Mouse (Mus musculus): ENCODE measurements at regions not wholly inside any gene's neighbourhood (a gene's known extent, or its start where the extent isn't known, plus 50 kb on each side); places are given as distances from the start of the nearest gene placed in this dataset.

DNA sequence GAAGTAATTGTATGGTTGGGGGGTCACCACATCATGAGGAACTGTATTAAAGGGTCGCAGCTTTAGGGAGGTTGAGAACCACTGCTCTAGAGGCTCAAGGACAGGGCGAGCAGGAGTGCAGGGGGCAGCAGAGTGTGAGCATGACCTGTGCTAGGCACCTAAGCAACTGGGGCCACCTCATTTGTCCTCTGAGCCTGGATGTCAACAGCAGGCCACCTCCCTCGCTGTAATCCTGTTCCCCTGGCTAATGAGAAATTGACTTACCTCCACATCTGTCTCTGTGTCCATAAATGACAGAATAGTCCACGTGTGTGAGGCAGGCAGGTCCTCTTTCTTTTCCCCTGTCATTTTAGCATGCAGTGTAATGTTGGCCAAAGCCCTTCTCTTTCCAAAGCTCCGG lies 192.7 kb upstream of the Rreb1 start:
- Histone ChIP-seq H3K4me3 (replicated peaks) (no peak overlapping the region), H3K36me3 (no peaks in the 10 kb centered on the region), H3K4me2 (no peak overlapping the region), H3K4me1 (no peaks in the 10 kb centered on the region), H3K9me3 (no peaks in the 10 kb centered on the region), H3K27ac (no peak overlapping the region), H3K9ac (no peak overlapping the region), H3K27me3 (replicated peaks) (no peaks in the 10 kb centered on the region)
- no peak for ATAC-seq (ENCODE audit: insufficient read depth, low FRiP score, low read depth)
- WGBS = 73% methylated on average over 5 of the region's 5 CpGs

DNA sequence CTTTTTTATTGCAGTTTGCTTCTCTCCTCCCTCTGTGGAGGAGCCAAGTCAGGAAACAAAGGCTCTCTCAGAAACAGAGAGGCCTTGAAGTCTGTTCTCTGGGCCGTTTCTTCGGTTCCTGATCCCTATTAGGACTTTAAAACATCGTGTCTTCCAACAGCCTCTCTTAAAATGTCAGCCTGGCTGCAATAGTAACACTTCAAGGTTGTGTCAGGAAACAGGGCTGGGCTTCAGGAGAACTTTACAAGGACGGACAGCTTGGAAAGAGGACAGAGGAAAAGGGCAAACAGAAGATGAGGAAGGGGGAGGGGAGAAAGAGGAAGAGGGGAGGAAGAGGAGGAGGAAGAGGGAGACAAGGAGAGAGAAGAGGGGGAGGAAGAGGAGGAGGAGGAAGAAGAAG lies 191.7 kb upstream of the Rreb1 start:
- Histone ChIP-seq H3K27me3 (replicated peaks) (no peaks in the 10 kb centered on the region), H3K9ac (no peak overlapping the region), H3K4me2 (no peak overlapping the region), H3K9me3 (no peaks in the 10 kb centered on the region), H3K4me1 (no peaks in the 10 kb centered on the region), H3K4me3 (replicated peaks) (no peak overlapping the region), H3K27ac (no peak overlapping the region), H3K36me3 (no peaks in the 10 kb centered on the region)
- ATAC-seq (ENCODE audit: insufficient read depth, low FRiP score, low read depth) = no peak
- WGBS = 53% methylated on average over 4 of the region's 4 CpGs

DNA sequence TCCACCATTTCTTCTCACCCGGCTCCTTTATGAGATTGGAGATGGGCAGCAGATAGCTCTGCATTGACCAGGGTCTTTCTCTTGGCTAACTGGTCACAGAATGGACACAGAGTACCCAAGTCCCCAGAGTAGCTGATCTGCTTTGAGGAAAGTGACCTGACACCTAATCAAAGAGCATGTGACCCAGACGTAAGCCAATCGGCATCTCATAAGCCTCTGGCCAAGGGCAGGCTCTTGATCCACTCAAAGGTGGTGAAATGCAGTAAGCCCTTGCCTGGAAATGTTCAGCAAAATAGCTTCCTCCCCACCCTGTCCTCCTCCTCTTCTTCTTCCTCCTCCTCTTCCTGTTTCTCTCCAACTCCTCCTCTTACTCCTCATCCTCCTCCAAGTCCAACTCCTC lies 190.3 kb upstream of the Rreb1 start:
- no peak overlapping the region for H3K27ac ChIP-seq
- no peak overlapping the region for H3K9ac ChIP-seq
- H3K4me2 ChIP-seq = no peak overlapping the region
- no peaks in the 10 kb centered on the region for H3K36me3 ChIP-seq
- ATAC-seq (ENCODE audit: insufficient read depth, low FRiP score, low read depth) = no peak
- WGBS = 88% methylated on average over 3 of the region's 3 CpGs
- no peak overlapping the region for H3K4me3 ChIP-seq (replicated peaks)
- H3K27me3 ChIP-seq (replicated peaks) = no peaks in the 10 kb centered on the region
- no peaks in the 10 kb centered on the region for H3K9me3 ChIP-seq
- no peaks in the 10 kb centered on the region; the same call in 1 of the 2 replicates for H3K4me1 ChIP-seq

DNA sequence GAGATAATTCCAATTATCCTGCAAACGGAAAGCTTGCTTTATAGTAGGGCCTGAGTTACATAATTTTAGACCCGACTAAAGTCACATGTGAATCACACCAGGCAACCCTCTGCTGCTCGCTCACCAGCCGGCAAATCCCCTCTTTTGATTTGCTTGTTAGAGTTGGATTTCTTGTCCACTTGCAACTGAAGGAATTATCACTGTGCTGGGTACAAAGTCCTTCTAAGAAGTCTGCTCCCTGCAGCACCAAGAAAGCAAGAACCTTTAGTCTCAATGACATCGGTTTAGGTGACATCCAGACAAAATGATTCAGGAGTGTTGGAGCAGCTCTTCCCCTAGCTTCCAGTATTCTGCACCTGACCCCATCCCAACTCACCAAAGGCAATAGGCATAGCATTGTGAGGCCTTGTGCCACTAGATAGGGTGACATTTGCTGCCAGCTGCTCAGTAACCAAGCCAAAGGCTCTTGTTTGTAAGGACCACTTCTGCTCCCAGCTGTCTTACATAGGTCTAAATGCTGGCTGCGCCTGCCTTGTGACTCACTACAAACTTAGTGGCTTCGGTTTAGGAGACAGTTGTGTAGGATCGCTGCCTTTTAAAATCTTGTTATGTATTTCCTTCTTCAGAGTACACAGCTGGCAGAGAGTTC lies 189.5 kb upstream of the Rreb1 start:
- Histone ChIP-seq H3K4me2 (no peak overlapping the region), H3K4me1 (no peaks in the 10 kb centered on the region; the same call in 1 of the 2 replicates), H3K4me3 (replicated peaks) (no peak overlapping the region), H3K36me3 (no peaks in the 10 kb centered on the region), H3K9ac (no peak overlapping the region), H3K9me3 (no peaks in the 10 kb centered on the region), H3K27me3 (replicated peaks) (no peaks in the 10 kb centered on the region), H3K27ac (no peak overlapping the region)
- WGBS = 80% methylated on average over 8 of the region's 8 CpGs
- ATAC-seq (ENCODE audit: insufficient read depth, low FRiP score, low read depth) = no peak

DNA sequence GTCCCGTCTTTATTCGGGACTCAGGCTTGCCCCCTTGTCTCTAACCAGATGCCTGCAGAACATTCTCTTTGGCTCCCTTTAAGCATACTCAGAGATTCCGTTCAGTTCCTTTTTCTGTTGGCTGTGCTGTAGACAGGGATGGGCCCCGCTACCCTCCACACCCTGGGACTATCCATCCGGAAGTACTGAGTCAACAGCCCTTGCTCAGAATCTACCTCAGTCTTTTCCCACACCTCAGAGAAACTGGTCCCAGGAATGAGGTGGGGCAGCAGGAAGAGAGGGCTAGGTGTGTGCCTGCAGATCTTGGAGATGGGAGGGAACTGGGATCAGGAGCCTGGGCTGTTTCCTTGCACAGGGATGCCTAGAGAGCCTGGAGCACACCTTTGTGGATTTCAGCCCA lies 186.1 kb upstream of the Rreb1 start:
- H3K27me3 ChIP-seq (replicated peaks) = no peaks in the 10 kb centered on the region
- H3K27ac ChIP-seq = no peak overlapping the region
- no peak overlapping the region for H3K4me2 ChIP-seq
- H3K4me1 ChIP-seq = no peaks in the 10 kb centered on the region; the same call in 1 of the 2 replicates
- no peak overlapping the region for H3K9ac ChIP-seq
- H3K36me3 ChIP-seq = no peaks in the 10 kb centered on the region
- no peaks in the 10 kb centered on the region for H3K9me3 ChIP-seq
- H3K4me3 ChIP-seq (replicated peaks) = no peak overlapping the region
- peak; percentile 65 for ATAC-seq (ENCODE audit: insufficient read depth, low FRiP score, low read depth)
- WGBS = 63% methylated on average over 5 of the region's 5 CpGs

DNA sequence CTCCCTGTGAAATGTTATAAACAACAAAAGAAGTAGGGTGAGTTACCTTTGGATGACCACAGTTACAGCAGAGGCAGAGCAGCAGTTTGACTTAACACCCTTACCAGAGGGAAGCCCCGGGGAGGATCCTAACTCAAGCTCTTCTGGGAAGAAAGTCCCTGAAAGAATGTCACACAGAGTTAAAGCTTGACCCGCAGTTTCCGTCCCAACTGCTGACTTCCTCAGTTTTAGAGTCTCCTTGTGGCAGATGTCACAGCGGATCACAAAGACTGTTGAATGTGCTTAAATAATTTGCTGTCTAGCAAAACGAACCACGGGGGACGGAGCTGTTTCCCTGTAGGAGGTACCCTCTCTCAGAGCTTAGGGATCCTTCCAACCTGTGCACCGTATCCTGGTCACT lies 183.0 kb upstream of the Rreb1 start:
- Histone ChIP-seq H3K27ac (no peak overlapping the region), H3K9me3 (no peaks in the 10 kb centered on the region), H3K36me3 (no peaks in the 10 kb centered on the region), H3K4me3 (replicated peaks) (no peak overlapping the region), H3K27me3 (replicated peaks) (no peaks in the 10 kb centered on the region), H3K4me2 (no peak overlapping the region), H3K9ac (no peak overlapping the region), H3K4me1 (no peaks in the 10 kb centered on the region; the same call in 1 of the 2 replicates)
- 40% methylated on average over 8 of the region's 8 CpGs for WGBS
- no peak for ATAC-seq (ENCODE audit: insufficient read depth, low FRiP score, low read depth)

DNA sequence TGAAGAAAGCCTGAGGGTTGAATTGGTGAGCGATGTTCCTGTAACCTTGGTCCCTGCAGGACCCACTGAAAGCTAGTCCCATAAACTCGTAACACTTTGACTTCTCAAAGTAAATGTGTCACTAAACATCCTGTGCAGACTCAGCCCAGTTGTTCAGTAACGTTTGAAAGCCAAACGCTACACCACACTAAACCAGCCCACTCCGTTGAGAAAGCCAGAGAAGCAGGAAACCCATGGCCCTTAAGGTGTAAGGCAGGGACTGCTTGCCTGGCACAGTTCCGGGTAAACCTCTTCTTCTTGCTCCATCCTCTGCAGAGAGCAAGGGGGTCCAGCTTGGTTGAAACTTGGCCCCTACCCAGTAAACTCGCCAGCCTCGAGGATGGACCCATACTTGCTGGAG lies 180.6 kb upstream of the Rreb1 start:
- no peak overlapping the region for H3K4me3 ChIP-seq (replicated peaks)
- no peak overlapping the region for H3K9ac ChIP-seq
- no peaks in the 10 kb centered on the region for H3K36me3 ChIP-seq
- WGBS = 56% methylated on average over 8 of the region's 8 CpGs
- ATAC-seq (ENCODE audit: insufficient read depth, low FRiP score, low read depth) = no peak
- H3K27me3 ChIP-seq (replicated peaks) = no peaks in the 10 kb centered on the region
- H3K9me3 ChIP-seq = no peaks in the 10 kb centered on the region
- no peaks in the 10 kb centered on the region for H3K4me1 ChIP-seq
- no peak overlapping the region for H3K4me2 ChIP-seq
- H3K27ac ChIP-seq = no peak overlapping the region

DNA sequence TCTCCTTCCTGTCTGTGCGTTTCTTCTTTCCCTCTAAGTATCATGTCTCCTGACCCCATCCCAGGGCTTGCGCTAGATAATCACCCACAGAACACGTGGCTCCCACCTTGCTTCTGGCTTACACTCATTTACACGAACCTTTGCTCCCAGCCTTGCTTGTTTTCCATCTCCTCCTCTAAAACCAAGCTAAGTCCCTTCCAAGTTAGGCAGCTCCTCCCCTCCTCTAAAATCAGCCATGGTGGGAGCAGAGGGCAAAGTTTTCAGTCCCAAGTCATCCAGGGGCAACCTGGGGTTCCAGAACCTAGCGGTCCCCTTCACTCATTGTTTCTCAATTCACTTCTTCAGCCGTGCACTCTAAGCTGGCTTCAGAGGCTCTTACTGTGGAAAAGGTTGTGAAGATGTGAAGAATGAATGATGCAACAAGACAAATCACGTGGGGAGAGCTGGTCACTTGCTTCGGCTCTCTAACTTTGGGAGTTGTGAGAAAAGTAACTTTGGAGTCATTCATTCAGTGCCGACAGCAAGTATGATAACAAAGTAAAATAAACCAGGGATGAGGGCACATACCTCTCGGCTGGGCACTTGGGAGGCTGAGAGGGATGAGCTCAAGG lies 179.9 kb upstream of the Rreb1 start:
- no peaks in the 10 kb centered on the region for H3K27me3 ChIP-seq (replicated peaks)
- H3K4me2 ChIP-seq = no peak overlapping the region
- WGBS = 65% methylated on average over 10 of the region's 10 CpGs
- no peak for ATAC-seq (ENCODE audit: insufficient read depth, low FRiP score, low read depth)
- H3K4me1 ChIP-seq = no peaks in the 10 kb centered on the region
- no peaks in the 10 kb centered on the region for H3K9me3 ChIP-seq
- no peak overlapping the region for H3K27ac ChIP-seq
- H3K9ac ChIP-seq = no peak overlapping the region
- no peaks in the 10 kb centered on the region for H3K36me3 ChIP-seq
- no peak overlapping the region for H3K4me3 ChIP-seq (replicated peaks)

DNA sequence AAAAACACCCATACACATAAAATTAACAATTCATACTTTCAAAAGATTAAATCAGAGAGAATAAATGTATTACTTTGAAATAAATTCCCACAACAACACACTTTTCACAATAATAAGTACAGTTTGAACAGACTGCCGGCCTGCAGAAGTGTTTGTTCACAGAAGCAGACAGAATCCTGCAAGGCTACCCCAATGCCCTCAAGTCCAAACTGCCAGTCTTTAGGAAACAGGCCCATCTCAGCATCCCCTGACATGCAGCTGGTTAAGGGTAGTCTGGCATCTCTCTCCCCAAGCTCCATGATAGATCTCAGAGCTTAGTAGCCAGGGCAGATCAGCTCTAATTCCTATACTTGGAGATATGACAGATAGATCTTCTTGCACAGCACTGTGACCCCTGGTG lies 178.5 kb upstream of the Rreb1 start:
- H3K9ac ChIP-seq = no peak overlapping the region
- no peaks in the 10 kb centered on the region for H3K27me3 ChIP-seq (replicated peaks)
- WGBS = 91% methylated on average over 1 of the region's 1 CpGs
- no peaks in the 10 kb centered on the region for H3K4me1 ChIP-seq
- ATAC-seq (ENCODE audit: insufficient read depth, low FRiP score, low read depth) = no peak
- H3K9me3 ChIP-seq = no peaks in the 10 kb centered on the region
- no peaks in the 10 kb centered on the region for H3K36me3 ChIP-seq
- no peak overlapping the region for H3K4me3 ChIP-seq (replicated peaks)
- H3K4me2 ChIP-seq = no peak overlapping the region
- no peak overlapping the region for H3K27ac ChIP-seq

DNA sequence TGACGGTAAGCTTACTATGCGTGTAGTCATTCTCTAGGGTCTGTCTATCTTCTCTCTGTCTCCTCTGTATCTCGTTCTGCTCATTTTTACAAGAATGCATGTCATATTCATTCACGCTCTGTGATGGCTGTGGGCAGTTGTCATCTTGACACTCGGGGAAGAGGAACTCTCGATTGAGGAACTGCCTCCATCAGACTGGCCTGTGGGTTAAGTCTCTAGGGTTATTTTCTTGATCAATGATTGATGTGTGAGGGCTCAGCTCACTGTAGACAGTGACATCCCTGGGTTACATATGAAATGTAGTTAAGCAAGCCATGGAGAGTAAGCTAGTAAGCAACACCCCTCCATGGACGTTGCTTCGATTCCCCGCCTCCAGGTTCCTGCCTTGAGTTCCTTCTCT lies 178.0 kb upstream of the Rreb1 start:
- WGBS = 81% methylated on average over 9 of the region's 9 CpGs
- Histone ChIP-seq H3K27me3 (replicated peaks) (no peaks in the 10 kb centered on the region), H3K9ac (no peak overlapping the region)

DNA sequence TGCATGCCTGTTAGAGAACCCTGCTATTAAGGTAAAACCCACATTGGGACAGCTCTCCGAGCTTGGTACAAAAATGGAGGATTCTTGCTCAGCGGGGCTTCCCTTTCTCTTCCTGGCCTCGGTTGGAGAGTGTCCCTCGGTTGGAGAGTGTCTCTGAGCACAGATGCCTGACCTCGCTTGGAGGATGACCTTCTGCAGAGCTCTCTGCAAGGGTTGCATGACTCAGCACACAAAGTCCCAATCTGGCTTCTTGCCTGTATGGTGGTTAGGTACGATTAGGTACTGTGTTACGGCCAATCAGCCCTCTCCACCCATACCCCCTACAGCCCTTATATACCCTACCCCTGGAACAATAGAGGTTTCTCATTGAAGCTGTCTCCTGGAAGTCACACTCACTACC lies 177.1 kb upstream of the Rreb1 start:
- Histone ChIP-seq H3K27me3 (replicated peaks) (no peaks in the 10 kb centered on the region), H3K4me3 (replicated peaks) (no peak overlapping the region), H3K36me3 (no peaks in the 10 kb centered on the region), H3K27ac (no peak overlapping the region), H3K9me3 (no peaks in the 10 kb centered on the region), H3K9ac (no peak overlapping the region), H3K4me2 (no peak overlapping the region), H3K4me1 (no peaks in the 10 kb centered on the region)
- ATAC-seq (ENCODE audit: insufficient read depth, low FRiP score, low read depth) = no peak
- WGBS = 81% methylated on average over 7 of the region's 7 CpGs

More for the DNA sequence above, 178.0 kb upstream of the Rreb1 start:
- no peaks in the 10 kb centered on the region for H3K36me3 ChIP-seq
- H3K4me3 ChIP-seq (replicated peaks) = no peak overlapping the region
- H3K4me2 ChIP-seq = no peak overlapping the region
- H3K27ac ChIP-seq = no peak overlapping the region
- H3K4me1 ChIP-seq = no peaks in the 10 kb centered on the region
- no peaks in the 10 kb centered on the region for H3K9me3 ChIP-seq
- no peak for ATAC-seq (ENCODE audit: insufficient read depth, low FRiP score, low read depth)

DNA sequence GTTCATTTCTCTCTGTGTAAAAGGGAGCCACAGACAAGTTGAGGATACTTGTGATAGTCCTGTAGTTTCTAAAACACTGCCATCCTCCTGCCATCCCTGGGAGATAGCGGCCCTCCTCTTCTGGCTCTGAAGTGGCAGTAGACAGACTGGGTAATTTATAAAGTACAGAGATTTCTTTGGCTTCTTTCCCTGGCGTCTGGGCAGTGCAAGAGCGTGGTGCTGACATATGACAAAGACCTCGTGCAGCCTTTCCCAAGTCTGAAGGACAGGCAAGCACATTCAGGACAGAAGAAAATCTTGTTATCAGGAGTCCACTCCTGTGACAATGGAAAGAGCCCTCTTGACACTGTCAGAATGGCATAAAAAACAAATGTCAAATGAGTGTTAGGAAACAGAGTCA lies 175.9 kb upstream of the Rreb1 start:
- H3K4me1 ChIP-seq = no peaks in the 10 kb centered on the region

More for the DNA sequence above, 175.9 kb upstream of the Rreb1 start:
- 51% methylated on average over 4 of the region's 4 CpGs for WGBS
- no peaks in the 10 kb centered on the region for H3K27me3 ChIP-seq (replicated peaks)
- H3K9ac ChIP-seq = no peak overlapping the region
- H3K4me3 ChIP-seq (replicated peaks) = no peak overlapping the region
- H3K9me3 ChIP-seq = no peaks in the 10 kb centered on the region
- H3K4me2 ChIP-seq = no peak overlapping the region
- no peak overlapping the region for H3K27ac ChIP-seq
- ATAC-seq (ENCODE audit: insufficient read depth, low FRiP score, low read depth) = no peak
- H3K36me3 ChIP-seq = no peaks in the 10 kb centered on the region

Data from stomach, embryonic 15.5 days (tissue).